1 mouse cellular context compared by ENCODE assay signal in the genomic region with DNA sequence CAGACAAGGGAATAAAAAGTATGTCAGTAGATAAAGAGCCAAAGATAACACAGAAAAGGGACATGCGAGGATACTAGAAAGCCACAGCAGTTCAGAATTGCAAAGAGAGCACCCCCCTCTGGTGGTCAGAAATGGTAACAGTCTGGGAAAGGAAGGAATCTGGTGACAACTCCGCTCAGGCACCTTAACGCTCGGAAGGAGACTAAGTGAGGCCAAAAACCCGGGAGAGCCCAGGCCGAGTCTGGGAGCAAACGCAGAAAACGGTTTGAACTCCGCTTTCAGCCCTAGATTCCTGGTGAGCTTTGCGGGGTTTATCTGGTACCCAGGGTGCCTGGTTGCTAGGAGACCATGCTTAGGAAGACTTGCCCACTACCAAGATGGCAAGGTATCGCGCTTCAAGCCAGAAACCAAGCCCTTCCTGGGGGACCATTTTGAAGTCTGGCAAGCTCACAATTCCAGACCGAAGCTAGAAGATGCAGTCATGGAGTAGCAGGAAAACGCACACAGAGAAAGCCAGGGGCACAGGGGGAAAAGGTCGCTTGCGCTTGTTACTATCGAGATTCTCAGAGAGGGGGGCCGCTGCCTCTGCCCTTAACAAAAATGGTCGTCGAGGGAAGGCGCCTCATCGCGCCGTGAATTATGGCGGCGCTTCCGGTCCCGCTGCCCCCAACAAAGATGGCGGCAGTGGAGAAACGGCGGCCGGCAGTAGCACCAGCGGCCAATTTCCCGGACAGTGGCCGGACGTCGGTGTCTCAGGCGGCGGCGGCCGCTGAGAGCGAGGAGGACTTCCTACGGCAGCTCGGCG.
TF ChIP-seq lines count a peak whose summit lies in the region.

A gene (plus strand): TSS at position 599 of the 805 bp plus-strand sequence.

TF ChIP-seq in CH12.LX, 34 proteins besides CTCF, POLR2A, EP300 and RAD21 (continued from another document):
- TF ChIP-seq ZNF384 (IDR thresholded peaks at IDR 0.05; ENCODE audit: low read depth, low read length) = no peak
- TF ChIP-seq NELFE (IDR thresholded peaks at IDR 0.05; ENCODE audit: low read depth, low read length) = no peak
- peak; percentile 5; the same call in 1 of the 2 replicates for TF ChIP-seq GABPA (IDR thresholded peaks at IDR 0.05; ENCODE audit: insufficient replicate concordance, low read depth, low read length)
- TF ChIP-seq HCFC1 (IDR thresholded peaks at IDR 0.05; ENCODE audit: low read depth, low read length) = peak; percentile 85
- TF ChIP-seq MEF2A (IDR thresholded peaks at IDR 0.05; ENCODE audit: borderline replicate concordance, low read depth, low read length) = peak; percentile 73; the same call in 1 of the 2 replicates
- peak; percentile 79 for TF ChIP-seq ELF1 (IDR thresholded peaks at IDR 0.05; ENCODE audit: low read depth, low read length)
- TF ChIP-seq MAZ (IDR thresholded peaks at IDR 0.05; ENCODE audit: low read depth, low read length) = no peak
- TF ChIP-seq BHLHE40 (IDR thresholded peaks at IDR 0.05; ENCODE audit: low read depth, low read length) = no peak
- no peak for TF ChIP-seq ZC3H11A (IDR thresholded peaks at IDR 0.05; ENCODE audit: low read depth, low read length)
- TF ChIP-seq NRF1 (IDR thresholded peaks at IDR 0.05; ENCODE audit: low read depth, low read length) = peak; percentile 88
- TF ChIP-seq JUN (IDR thresholded peaks at IDR 0.05; ENCODE audit: insufficient read depth, low read depth, low read length) = no peak
- no peak for TF ChIP-seq CHD2 (IDR thresholded peaks at IDR 0.05; ENCODE audit: low read length)
- TF ChIP-seq POLR2AphosphoS2 (IDR thresholded peaks at IDR 0.05; ENCODE audit: low read depth, low read length) = no peak
- peak; percentile 23; the same call in 1 of the 2 replicates for TF ChIP-seq MYC (IDR thresholded peaks at IDR 0.05; ENCODE audit: low read depth, low read length)
- no peak for TF ChIP-seq CHD1 (IDR thresholded peaks at IDR 0.05; ENCODE audit: low read depth, low read length)
- no peak; the same call in 1 of the 2 replicates for TF ChIP-seq IRF4 (IDR thresholded peaks at IDR 0.05; ENCODE audit: low read depth, low read length)
- TF ChIP-seq MXI1 (IDR thresholded peaks at IDR 0.05; ENCODE audit: low read depth, low read length) = no peak
- no peak for TF ChIP-seq E2F4 (IDR thresholded peaks at IDR 0.05; ENCODE audit: insufficient replicate concordance, low read depth, low read length)
- TF ChIP-seq USF1 (IDR thresholded peaks at IDR 0.05; ENCODE audit: low read depth, low read length) = no peak
- TF ChIP-seq JUND (conservative IDR thresholded peaks at IDR 0.05; ENCODE audit: low read depth, low read length) = 0 out of 2 replicates have a peak, but pooled peaks have one; percentile 19
- TF ChIP-seq TBP (conservative IDR thresholded peaks at IDR 0.05; ENCODE audit: low read depth, low read length) = no peak
- no peak; the same call in 1 of the 2 replicates for TF ChIP-seq ZMIZ1 (IDR thresholded peaks at IDR 0.05; ENCODE audit: low read depth, low read length)
- peak; percentile 88 for TF ChIP-seq TCF12 (IDR thresholded peaks at IDR 0.05; ENCODE audit: low read depth, low read length)
- TF ChIP-seq UBTF (IDR thresholded peaks at IDR 0.05; ENCODE audit: low read depth, low read length) = no peak
- TF ChIP-seq RCOR1 (conservative IDR thresholded peaks at IDR 0.05; ENCODE audit: low read depth, low read length) = peak; percentile 100
- TF ChIP-seq KAT2A (IDR thresholded peaks at IDR 0.05; ENCODE audit: insufficient replicate concordance, low read length) = peak; percentile 86; the same call in 1 of the 2 replicates
- TF ChIP-seq SMC3 (IDR thresholded peaks at IDR 0.05; ENCODE audit: low read depth, low read length) = peak; percentile 69
- 0 out of 2 replicates have a peak, but pooled peaks have one; percentile 30 for TF ChIP-seq SIN3A (IDR thresholded peaks at IDR 0.05; ENCODE audit: low read length)
- no peak for TF ChIP-seq ZKSCAN1 (IDR thresholded peaks at IDR 0.05; ENCODE audit: borderline replicate concordance, low read depth, low read length)
- TF ChIP-seq ETS1 (conservative IDR thresholded peaks at IDR 0.05; ENCODE audit: low read depth, low read length) = no peak
- no peak for TF ChIP-seq PAX5 (IDR thresholded peaks at IDR 0.05; ENCODE audit: low read length)
